Mouse (Mus musculus) ES-E14 (cell line): Measurements from ENCODE around the gene Setd6. TPM values are rescaled to one million over a fixed set of nuclear protein-coding genes. Genes with fewer than 3 reads are reported as not detected.

Experiments used
- DNase-seq: peaks from one replicate; pipeline ENCODE4 v3.0.0-alpha.2; 2013; ENCODE audit warnings: low read depth, low spot score
- H3K27ac ChIP-seq: 2 replicates; pipeline ENCODE4 v1.5.1; 2012; ENCODE audit warnings: low read depth, mild to moderate bottlenecking, low read length, moderate library complexity, mixed read lengths; ENCODE audit not compliant: poor library complexity, insufficient read depth, severe bottlenecking
- H3K36me3 ChIP-seq: 2 replicates; pipeline ENCODE4 v1.6.1; 2012; ENCODE audit warnings: mild to moderate bottlenecking, low read length, moderate library complexity, mixed read lengths; ENCODE audit not compliant: control insufficient read depth, poor library complexity, insufficient read depth, severe bottlenecking
- H3K4me1 ChIP-seq, 2 experiments: fragments of 150-350 bp in 1 of 2; sonication (generic) in 1 of 2; 2 replicates each; pipeline ENCODE4 v1.6.1; 2012; ENCODE audit warnings: low read length in 2 of 2, mild to moderate bottlenecking in 1 of 2, mixed read lengths in 1 of 2; ENCODE audit not compliant: control insufficient read depth in 2 of 2, insufficient read depth in 2 of 2, poor library complexity in 1 of 2
- H3K4me3 ChIP-seq, 2 experiments: fragments of 150-350 bp in 1 of 2; sonication (generic) in 1 of 2; 2 replicates each; pipeline ENCODE4 v1.5.1; 2012; ENCODE audit warnings: low read length in 2 of 2, low read depth in 1 of 2, mild to moderate bottlenecking in 1 of 2, mixed read lengths in 1 of 2; ENCODE audit not compliant: insufficient read depth in 1 of 2, poor library complexity in 1 of 2, severe bottlenecking in 1 of 2
- H3K9ac ChIP-seq: 2 replicates; pipeline ENCODE4 v1.6.1; 2012; ENCODE audit warnings: low read depth, mild to moderate bottlenecking, low read length, mixed read lengths; ENCODE audit not compliant: poor library complexity, insufficient read depth, severe bottlenecking
- H3K9me3 ChIP-seq: fragments of 150-350 bp; sonication (generic); 2 replicates; pipeline ENCODE4 v1.6.1; 2012; ENCODE audit warnings: low read depth, mild to moderate bottlenecking, low read length; ENCODE audit not compliant: control insufficient read depth, insufficient read depth
- CHD2 ChIP-seq: IDR thresholded peaks from 2 replicates; pipeline ENCODE4 v1.6.1; 2014; ENCODE audit warnings: mild to moderate bottlenecking, low read depth, low read length, inconsistent platforms
- HCFC1 ChIP-seq: IDR thresholded peaks from 2 replicates; pipeline ENCODE4 v1.6.1; 2012; ENCODE audit warnings: low read length, inconsistent platforms, borderline replicate concordance; ENCODE audit not compliant: insufficient read depth
- MAFK ChIP-seq: IDR thresholded peaks from 2 replicates; pipeline ENCODE4 v1.6.1; 2014; ENCODE audit warnings: mild to moderate bottlenecking, low read depth, low read length, inconsistent platforms; ENCODE audit not compliant: insufficient read depth
- ZC3H11A ChIP-seq: IDR thresholded peaks from 2 replicates; pipeline ENCODE4 v1.6.1; 2012; ENCODE audit warnings: low read depth, mild to moderate bottlenecking, inconsistent platforms, low read length, borderline replicate concordance
- ZNF384 ChIP-seq: IDR thresholded peaks from 2 replicates; pipeline ENCODE4 v1.6.1; 2012; ENCODE audit warnings: low read depth, low read length, inconsistent platforms
- in situ Hi-C, 2 experiments: fragments of 600-800 bp; cut with MboI; formaldehyde crosslinking; loops; one replicate each; pipeline ENCODE4 v1.15.1; 2025; ENCODE audit warnings: low sequenced_read_pairs in 2 of 2, inconsistent platforms in 1 of 2; ENCODE audit not compliant: unreplicated experiment in 2 of 2
- total RNA-seq: library from RNA; depleted of rRNA; stranded (reverse); fragments of 300-350 nt; gene quantifications from 2 replicates; pipeline ENCODE4 v1.2.3, GENCODE M21; 2012; rRNA removed

Gene Setd6
- total RNA-seq, 1 experiment: 61.2 TPM

GRCm38 (mm10) chr8:95751924-95752323 is 36.2 kb downstream of the Setd6 start:
- peaks cover 26% of the 10 kb centered on the region for H3K36me3 ChIP-seq
- no peak for DNase-seq
- H3K9me3 ChIP-seq: no peaks in the 10 kb centered on the region
- TF ChIP-seq ZNF384 (no peak), ZC3H11A (no peak), MAFK (no peak), HCFC1 (no peak), CHD2 (no peak)
- H3K4me1 ChIP-seq: no peaks in the 10 kb centered on the region
- H3K9ac ChIP-seq: no peak overlapping the region
- no peak overlapping the region for H3K27ac ChIP-seq
- no peak overlapping the region for H3K4me3 ChIP-seq
- in situ Hi-C loops: no loop called here

DNA sequence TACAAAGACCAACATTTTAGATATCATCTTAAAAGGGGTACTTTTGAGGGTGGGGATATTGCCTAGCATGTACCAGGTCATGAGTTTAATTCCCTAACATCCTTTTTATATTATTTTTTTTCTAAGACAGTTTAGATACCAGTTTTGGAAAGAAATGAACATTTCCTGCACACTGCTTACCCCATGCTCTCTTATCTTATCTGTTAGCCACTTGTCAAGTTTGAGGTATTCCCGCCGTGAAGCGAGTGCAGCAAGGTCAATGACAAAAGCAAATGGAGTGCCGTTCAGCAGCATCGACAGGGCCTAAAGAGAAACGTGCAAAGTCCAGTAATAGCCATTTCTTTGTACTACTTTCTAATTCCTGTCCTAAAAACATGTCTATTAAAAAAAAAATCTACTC is 44.6 kb downstream of the Setd6 start:
- H3K9me3 ChIP-seq: no peaks in the 10 kb centered on the region
- no peak overlapping the region for H3K9ac ChIP-seq
- no peaks in the 10 kb centered on the region for H3K4me1 ChIP-seq
- TF ChIP-seq ZC3H11A (no peak), ZNF384 (no peak), MAFK (no peak), HCFC1 (no peak)
- H3K4me3 ChIP-seq: no peak overlapping the region
- H3K27ac ChIP-seq: no peak overlapping the region
- peaks cover 27% of the 10 kb centered on the region for H3K36me3 ChIP-seq
- no peak for DNase-seq
- in situ Hi-C loops: loop anchor here in 1 of 2 experiments (5.0 kb wide), 1 partner anchor 33 kb away; no protein-coding TSS in a partner anchor

GRCm38 (mm10) chr8:95764133-95764532 is 48.5 kb downstream of the Setd6 start:
- Histone ChIP-seq H3K9me3 (no peaks in the 10 kb centered on the region), H3K27ac (no peak overlapping the region), H3K9ac (no peak overlapping the region), H3K36me3 (peaks cover 26% of the 10 kb centered on the region), H3K4me3 (no peak overlapping the region), H3K4me1 (no peaks in the 10 kb centered on the region)
- TF ChIP-seq MAFK: no peak
- in situ Hi-C loops: loop anchor here in 1 of 2 experiments (5.0 kb wide), 1 partner anchor 37 kb away; no protein-coding TSS in a partner anchor
- no peak for DNase-seq

Other genes with a start within 250 kb of the Setd6 start
- 40.2 and 52.4 TPM in 2 replicates for gene Csnk2a2, start 225.8 kb upstream of the Setd6 start, total RNA-seq
- gene Ccdc113, start 181.8 kb upstream of the Setd6 start, total RNA-seq: 1.1 and 1.4 TPM in 2 replicates
- not detected in 2 replicates for gene Prss54, start 139.5 kb upstream of the Setd6 start, total RNA-seq
- 12.7 and 13.9 TPM in 2 replicates for gene Gins3, start 82.4 kb upstream of the Setd6 start, total RNA-seq
- 9.4 and 12.1 TPM in 2 replicates for gene Ndrg4, start 38.9 kb upstream of the Setd6 start, total RNA-seq
- gene Cnot1, start 91.6 kb downstream of the Setd6 start, total RNA-seq: 176 and 207 TPM in 2 replicates
- gene Sap18b, start 109.5 kb downstream of the Setd6 start, total RNA-seq: 104 and 109 TPM in 2 replicates
- 47.9 and 79.9 TPM in 2 replicates for gene Slc38a7, start 137.7 kb downstream of the Setd6 start, total RNA-seq
- gene Got2, start 172.7 kb downstream of the Setd6 start, total RNA-seq: 190 and 199 TPM in 2 replicates